Mouse (Mus musculus) cerebral cortex, adult 2 months (tissue): ENCODE results near the gene Sclt1.

Experiments
- WGBS: fragments of 180-500 bp; shearing (Covaris S2); methylation state at CpG from one replicate; pipeline ENCODE4 v1.1.7; 2018; 5-methylcytosine and 5-hydroxymethylcytosine counted together

The Sclt1 gene

DNA sequence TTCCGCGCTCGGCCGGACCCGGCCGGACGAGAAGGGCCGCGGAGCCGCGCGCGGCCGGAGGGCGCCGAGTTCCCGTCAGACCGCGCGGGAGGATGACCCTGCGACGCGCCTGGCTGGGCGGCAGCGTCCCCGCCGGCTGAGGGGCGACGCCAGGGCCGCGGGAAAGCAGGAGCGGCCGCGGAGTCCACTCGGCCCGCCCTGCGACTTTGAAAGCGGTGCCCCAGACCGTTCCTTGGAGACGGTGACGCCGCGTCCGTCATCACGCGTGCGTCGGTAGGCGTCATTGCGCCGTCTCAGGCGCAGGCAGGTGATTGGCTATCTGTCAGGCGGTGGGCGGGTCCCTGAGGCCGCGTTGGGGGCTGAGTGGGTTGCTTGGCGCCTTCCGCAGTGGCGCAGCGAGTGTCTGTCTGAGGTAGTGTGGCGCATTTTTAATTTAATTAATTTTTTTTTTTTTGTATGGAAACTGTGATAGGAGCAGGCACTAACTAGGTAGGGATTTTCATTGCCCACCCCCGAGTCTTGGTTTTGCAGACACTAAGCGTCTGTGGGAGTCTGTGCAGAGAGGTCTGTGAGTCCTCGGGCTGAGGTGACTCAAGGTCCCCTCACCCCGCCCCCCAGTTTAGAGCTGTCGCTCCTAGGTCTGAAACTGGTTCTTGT is at the start of gene Sclt1, which contains the start of gene D3Ertd751e:
Sclt1 (minus strand) TSS at position 237 of the 657 bp plus-strand sequence.
D3Ertd751e (plus strand) TSS at position 334 of the 657 bp plus-strand sequence.
- under 1% methylated on average over 66 of the region's 66 CpGs for whole genome bisulfite sequencing

DNA sequence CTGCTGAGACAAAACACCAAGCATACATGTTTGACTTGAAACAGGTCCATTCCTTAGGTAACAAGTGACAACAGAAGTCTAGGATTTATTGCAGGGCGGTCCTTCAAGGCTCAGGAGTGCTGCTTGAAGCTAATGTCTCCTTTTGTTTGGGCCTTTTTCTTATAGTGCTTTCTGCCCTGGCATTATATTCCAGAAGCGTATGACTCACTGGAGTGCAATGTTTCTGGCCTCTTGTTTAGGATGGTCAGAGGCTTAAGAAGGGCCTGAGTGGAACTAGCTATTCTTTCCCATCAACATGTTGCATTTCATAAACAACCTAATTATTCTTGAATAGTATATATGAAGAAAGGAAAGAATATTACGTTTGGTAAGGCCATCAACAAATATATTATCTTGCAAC is 19.8 kb upstream of the Sclt1 start:
- 94% methylated on average over 3 of the region's 3 CpGs for WGBS

DNA sequence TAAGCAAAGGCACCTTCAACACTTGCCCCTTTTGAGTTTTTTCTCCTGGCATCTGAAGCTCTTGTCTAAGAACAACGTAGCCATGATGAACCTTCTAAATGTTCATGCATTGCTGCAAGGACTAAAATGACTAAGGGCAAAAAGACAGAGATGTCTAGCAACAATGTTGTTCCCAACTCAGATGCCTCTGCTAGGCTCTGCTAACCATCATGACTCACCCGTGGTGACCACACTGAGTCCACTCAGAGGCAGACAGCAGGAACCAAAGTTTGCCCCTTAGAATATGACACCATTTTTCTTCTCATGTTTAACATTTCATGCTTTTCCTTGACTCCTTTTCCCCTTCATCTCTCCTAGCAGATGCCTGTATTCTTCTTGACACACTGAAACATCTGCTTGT is 12.2 kb upstream of the Sclt1 start:
- WGBS: 87% methylated on average over 2 of the region's 2 CpGs

DNA sequence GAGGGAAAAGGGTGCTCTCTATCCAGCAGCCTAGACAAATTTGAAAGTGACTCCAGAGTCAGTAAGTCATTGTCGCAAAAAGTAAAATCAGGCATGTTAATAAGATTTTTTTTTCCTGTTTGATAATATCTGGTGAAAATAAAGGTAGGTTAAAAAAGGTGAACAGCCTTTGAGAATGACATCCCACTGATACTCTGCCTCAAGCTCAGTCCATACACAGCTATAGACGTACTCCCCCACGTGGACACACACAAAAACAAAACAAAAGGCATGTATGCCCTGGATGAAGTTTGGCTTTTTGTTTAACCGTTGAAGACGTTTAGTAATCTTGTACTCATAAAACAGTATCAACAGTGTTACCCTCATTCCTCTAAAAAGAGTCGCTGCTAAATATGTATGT is 1.1 kb upstream of the Sclt1 start:
- 27% methylated on average over 6 of the region's 6 CpGs for WGBS

DNA sequence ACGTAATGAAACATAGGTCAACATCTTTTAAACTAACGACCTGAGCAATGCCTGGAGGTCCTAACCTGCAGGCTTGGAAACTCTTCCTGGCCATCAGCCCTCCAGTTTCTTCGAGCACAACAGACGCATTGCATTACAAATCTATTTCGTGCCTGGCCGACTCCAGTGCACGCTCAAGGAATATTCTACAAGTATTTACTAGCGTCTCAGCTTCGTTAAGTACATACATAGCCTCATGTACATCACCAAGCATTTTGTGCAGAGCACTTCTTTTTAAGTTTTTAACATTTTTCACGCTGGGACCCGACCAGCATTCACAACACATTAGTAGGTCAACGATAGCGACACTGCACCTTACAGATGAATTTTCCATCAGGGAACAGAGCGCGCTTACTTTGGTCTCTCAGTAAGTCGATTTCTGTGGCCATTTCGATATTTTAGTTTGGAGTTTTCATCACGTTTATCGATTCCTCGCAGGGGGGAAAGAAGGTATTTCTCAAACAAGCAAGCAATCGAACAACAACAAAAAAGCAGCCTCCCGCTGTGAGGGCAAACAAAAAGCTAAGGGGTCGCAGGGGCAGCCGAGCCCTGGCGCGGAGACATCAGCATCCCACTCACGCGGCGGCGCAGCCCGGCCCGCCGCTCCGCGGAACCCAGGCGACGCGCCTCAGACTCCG is 575 bp downstream of the Sclt1 start:
- under 1% methylated on average over 39 of the region's 39 CpGs for WGBS

DNA sequence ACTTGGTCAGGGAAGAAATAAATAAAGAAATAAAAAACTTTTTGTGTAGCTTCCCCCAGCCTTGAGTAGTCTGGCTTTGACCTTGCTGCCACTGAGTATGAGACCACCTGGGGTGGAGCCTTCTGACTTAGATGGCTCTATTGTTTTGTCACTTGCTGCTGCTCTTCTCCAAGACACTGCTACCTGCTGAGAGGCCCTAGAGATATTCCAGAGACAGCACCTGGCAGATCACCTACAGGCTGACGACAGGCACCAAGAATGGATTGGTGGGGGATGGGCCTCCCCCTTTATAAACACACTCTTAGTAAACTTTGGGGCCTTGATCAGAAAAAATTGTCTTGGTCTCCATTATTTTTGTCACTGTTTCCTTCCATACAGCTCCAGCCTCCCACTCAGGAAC is 46.6 kb downstream of the Sclt1 start:
- 89% methylated on average over 1 of the region's 1 CpGs for WGBS

DNA sequence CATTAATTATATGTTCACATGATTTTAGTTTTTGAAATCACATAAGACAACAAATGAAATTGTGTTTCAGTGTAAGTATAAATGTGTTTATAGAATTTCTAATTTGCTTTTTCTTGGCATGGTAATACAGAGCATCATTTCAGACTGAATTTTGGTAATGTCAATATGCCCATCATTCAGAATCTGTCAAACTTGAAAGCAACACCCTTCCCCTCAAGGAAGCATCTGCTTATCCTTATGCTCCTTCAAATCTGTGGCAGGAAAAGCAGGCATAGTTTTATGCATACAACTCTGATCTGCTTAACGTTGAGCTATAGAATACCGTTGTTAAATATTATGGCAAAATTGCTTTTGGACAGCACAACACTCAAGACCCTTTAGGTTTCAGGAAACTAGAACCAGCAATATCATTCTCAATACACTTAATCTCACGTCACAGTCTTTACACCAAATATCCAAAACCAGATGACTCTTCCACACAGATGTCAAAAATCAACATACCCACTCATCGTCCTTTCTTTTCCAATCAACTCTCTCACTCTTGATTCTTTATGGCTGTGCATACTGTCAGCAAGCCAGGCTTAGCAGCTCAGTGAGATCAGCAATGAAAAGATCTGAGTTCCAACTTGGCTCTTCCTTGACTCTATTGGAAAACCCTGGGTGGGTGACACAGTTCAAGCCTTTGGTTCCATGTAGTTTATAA is 49.7 kb downstream of the Sclt1 start:
- WGBS: 64% methylated on average over 4 of the region's 4 CpGs

DNA sequence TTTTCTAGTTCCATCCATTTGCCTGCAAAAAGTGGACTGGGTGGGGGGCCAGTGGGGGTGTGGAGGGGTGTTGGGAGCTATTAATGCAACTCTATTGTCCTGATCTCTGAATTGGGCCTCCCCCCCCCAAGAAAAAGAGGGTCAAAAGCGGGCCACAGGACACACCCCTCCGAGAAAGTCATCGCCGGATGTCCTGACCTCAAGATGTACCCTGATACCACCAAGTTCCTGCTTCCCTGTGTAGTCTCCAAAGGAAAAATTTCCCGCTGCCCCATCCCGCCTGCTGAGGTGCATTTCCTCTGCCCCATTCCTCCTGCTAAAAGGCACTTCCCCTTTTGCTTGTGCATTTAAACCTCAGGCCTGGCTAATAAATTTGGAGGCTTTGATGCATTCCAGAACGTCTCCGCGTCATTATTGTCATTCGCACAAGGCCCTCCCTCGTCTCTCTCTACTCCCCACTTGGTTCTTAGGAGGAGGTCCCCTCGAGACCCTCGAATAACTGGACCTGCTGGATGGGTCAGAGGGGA is 52.1 kb downstream of the Sclt1 start:
- WGBS: 88% methylated on average over 13 of the region's 13 CpGs

DNA sequence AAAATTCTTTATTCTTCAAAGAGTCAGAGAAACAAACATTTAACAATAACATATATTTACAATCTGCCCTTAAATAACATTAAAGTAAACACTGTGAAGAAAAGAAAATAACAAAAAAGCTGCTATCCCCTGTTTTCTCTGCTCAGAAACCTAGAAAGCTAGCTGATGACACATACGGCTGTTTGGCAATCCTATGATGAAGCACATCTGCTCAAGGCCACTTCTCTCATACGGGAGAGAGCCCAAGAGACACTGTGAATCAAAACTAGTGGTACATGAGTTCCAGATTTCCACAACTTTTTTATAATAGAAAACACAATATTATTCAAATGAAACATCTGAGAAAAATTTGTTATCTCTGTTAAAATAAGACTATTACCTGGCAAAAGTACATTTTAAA is 55.9 kb downstream of the Sclt1 start:
- 81% methylated on average over 2 of the region's 2 CpGs for WGBS

DNA sequence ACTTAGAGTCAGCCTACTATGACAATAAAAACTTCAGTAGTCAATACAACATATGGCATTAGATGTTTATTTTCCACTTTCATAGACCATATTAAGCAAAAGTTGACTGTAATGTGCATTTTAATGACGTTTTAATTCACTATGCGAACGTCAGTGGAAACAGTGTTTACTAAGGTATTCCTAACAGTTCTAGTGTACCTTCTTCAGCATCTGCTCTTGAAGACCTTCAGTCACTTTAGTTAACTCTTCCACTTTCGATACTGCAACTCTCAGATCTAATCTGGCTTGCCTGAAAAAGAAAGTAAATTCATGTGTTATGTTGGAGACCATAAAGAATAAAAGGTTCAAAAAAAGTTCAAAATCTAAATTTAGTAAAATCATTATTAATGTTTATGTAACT is 60.2 kb downstream of the Sclt1 start:
- WGBS: 94% methylated on average over 4 of the region's 4 CpGs

DNA sequence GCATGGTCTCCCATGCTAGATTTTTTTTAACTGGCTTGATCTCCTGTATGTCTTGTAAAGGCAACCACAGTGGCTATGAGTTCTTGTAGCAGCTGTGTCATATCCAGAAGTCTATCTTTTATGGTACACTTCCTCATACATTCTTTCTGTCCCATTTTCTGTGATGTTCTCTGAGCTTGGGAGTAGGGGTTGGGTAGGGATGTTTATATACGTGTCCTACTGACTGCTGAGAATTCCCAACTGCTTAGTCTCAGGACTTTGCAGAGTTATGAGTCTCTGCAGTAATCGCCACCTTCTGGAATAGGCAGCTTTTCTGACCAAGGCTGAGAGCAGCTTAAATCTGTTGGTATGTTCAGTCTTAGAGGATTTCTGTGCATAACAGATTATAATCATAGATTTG is 65.7 kb downstream of the Sclt1 start:
- WGBS: 96% methylated on average over 2 of the region's 2 CpGs

DNA sequence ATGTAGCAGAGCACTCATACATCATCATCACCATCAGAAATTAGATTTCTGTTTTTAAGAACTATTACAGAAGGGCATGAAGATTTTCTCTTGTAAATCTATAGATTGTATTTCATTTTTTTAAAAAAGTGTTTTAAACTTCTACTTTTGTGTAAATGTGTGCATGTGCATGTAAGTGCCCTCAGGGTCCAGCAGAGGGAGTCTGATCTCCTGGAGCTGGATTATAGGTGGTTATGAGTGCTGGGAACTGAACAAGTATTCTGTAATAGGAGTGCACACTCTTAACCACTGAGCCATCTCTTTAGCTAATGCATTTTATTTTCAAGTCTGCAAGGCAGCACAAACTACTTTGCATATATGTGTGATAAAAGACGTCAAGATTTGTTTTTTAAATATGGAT is 86.7 kb downstream of the Sclt1 start:
- 87% methylated on average over 1 of the region's 1 CpGs for WGBS

DNA sequence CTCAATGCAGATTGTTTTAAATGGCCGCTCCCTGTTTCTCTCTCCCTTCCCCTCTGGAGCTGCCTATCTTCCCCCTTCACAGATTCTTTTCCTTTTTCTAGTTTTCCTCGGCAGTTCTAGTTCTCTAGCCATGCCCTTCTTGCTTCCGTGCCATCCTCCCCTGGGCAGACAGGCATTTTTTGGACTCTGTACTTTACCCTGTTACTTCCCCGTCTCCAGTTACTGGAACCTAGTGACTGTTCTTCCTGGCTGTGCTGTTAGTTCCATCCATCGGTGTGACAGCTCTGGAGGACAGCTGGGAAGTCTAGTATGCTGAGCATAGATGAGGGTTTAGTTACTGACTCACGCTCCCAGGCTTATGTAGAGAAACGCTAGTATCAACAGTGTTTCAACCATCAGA is 121.3 kb downstream of the Sclt1 start:
- WGBS: 85% methylated on average over 7 of the region's 7 CpGs

DNA sequence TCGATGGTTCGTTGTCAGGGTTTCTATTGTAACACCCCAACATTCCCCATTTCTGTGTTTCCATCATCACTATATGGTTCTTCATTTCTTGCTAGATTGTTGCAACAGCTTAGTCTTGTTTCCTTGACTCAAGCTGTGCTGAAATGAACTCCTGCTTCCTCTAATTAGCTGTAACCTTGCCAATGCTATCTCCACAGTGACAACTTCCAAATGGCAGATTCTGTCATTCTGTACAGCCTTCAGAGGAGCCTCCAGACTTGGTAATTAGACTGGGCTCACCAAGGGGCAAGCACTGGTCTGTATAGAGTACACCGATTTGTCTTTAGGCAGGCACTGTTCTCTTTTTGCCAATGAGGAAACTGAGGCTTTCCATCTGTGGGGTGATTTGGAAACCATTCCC is 123.8 kb downstream of the Sclt1 start:
- 59% methylated on average over 3 of the region's 3 CpGs for WGBS

DNA sequence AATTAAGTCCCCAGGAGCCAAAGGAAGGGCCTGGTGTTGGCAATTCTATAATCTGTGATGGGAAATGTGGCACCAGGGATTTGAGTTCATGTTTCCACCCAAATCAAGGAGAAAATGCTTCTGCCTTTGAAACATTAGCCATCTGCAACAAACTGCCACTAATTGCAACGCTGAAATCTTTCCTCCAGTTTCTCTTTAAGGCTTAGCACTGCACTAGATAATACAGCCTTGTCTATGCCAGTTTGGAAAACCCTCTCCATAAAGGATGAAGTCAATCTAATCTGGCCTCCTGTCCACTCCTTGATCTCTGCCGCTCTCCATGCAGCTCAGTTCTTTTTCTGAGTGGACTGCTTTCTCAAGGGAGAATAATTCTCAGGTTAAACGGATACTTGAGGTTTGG is 124.3 kb downstream of the Sclt1 start:
- WGBS: 61% methylated on average over 3 of the region's 3 CpGs

DNA sequence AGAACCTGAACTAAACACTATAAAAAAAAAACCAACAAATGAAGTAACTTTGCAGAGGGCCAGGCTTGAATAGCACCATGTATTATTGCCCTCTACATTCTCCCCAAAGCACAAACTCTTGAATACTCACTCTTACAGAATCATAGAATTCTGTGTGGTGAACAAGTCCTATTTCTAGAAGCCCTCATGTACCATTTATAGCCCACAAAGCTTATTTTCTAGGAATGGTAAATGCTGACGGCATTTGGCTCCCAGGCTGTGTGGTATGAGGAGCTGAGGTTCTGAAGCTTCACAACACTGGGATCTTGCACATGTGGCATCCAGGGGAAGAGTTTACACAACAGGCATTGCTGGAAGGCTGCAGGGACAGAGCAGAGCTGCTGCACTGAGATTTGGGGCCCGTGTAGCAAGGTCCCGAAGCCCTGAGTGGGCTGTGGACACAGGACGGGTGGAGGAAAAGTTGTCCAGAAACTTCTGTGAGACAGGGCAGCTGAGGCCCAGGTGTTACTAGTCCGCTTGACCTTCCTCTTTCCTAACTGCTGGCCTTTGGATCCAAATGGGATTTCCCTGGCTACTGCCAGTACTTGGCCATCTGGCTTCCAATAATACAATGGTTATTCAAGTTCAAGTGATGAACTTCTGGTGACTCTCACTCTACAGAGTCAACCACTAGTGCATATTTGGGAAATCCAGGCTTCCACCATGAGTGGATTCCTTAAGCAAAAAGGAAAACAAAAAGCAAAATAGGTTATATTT is 127.9 kb downstream of the Sclt1 start:
- 82% methylated on average over 5 of the region's 5 CpGs for WGBS

DNA sequence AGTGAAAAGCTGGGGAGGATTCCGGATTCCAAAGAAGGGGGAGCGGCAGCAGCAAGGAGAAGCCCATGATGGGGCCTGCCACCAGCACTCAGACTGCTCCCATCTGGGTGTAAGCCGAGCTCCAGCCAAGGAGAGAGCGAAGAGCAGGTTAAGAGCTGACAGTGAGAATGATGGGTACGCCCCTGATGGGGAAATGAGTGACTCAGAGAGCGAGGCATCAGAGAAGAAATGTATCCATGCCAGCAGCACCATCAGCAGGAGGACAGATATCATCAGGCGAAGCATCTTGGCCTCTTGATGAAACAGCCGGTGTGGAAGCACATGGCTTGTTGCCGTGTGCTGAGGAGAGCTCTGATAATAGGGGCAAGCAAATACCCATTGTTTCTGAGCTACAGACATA is 128.6 kb downstream of the Sclt1 start:
- 63% methylated on average over 9 of the region's 9 CpGs for WGBS

DNA sequence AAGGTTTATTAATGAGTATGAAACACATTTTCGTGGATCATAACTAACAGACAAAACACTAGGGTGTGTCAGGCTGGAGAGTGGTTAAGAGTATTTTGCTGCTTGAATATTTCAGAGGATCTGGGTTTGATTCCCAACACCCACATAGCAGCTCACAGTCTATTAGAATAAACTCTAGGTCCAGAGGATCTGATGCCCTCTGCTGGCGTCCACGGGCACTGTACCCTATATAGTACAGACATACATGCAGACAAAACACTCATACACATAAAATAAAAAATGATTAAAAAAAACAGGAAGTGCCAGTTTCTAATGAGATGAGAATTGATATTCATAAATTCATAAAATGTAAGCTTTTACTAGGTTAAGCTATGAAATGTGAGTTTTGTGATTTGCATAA is 130.1 kb downstream of the Sclt1 start:
- WGBS: 96% methylated on average over 3 of the region's 3 CpGs

DNA sequence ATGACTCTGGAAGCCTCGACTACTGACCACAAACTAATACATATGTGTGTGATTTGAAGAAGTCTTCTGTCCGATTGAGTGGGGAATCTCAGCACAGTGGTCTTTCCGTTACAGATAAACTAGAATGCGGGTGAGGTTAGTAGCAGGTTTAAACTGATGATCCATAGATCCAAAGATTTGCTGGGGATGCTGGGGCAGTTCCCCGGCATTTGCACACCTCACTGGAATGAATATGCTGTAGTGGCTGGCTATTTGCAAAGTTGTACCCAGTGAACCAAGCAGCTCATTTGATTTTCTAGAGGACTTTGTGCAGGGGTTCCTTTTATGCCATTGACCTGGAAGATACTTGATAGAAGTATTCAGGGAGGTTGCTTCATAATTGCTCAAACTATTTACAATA is 133.2 kb downstream of the Sclt1 start:
- WGBS: 96% methylated on average over 5 of the region's 5 CpGs

DNA sequence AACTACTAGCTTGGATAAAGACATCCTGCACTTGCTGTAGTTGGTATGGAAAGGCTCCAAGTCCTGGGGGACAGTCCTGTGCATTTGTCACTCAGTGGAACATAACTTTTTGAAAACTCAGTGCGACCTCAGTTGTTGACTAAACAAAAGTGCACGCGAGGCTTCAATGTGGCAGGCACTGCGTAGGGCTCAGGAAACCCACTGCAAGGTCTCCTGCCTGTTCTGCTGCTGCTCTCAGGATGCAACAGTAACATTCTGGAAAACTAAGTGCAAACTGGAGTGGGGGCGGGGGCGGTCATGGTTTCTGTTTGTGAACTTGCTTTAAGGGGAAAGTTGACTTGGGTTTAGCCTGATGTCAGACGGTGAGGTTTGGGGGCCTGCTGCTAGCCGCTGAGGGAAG is 134.8 kb downstream of the Sclt1 start:
- WGBS: 87% methylated on average over 8 of the region's 8 CpGs

DNA sequence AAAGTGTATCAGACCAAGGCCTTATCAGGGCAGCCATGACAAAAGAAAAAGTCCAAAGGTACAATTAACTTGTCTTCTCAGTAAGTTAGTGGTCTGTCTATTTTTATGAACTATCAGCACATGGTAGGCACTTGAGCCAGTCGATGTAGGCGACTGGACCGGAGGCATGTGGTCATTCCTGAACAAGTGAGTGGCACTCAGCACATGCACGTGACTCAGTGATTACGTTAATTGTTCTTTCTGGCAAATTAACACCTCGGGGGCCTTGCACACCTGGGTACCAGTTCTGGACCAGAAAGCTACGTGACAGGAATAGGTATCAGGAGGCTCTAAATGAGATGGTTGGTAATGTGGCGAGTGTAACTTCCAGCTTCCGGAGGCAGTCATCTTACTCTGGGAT is 135.3 kb downstream of the Sclt1 start:
- 91% methylated on average over 9 of the region's 9 CpGs for WGBS

DNA sequence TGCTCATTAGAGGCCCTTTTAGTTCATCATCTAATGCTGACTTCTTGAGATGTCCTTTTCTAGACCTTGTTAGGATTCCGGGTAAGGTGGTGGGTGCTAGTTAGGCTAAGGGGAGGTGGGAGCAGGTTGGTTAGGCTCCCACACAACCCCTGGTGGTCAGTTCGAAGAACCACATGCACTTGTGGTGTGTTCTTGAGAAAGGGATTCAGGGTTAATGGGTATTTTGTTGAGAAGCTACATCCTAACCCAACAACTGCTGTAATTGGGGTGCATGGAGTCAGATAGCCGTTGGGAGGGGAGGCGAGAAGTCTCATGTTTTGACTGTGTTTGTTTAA is 136.0 kb downstream of the Sclt1 start:
- WGBS: 86% methylated on average over 4 of the region's 4 CpGs
